Mouse (Mus musculus): ENCODE measurements around the gene Olfr874. TPM values are rescaled to one million over a fixed set of nuclear protein-coding genes. Genes with fewer than 3 reads are reported as not detected.
A peak's percentile ranks its signal among the peaks of the same experiment; 100 is the strongest.
"Not testable (repeated sequence)": the region's sequence is repeated elsewhere in the genome, so short reads cannot be mapped to it uniquely, and the experiment has no call there.

Gene Olfr874
- total RNA-seq (2021): not detected
- long read RNA-seq, experiment 1: 0 reads
- long read RNA-seq, experiment 2: 0 reads

- DNase-seq: no peak
These were observed at the start of gene Olfr874 for GRCm38 (mm10) chr9:37744806-37745205. Gene Olfr874, plus strand, starts transcription at chr9:37745106.

- no peak for DNase-seq
These were observed 28.8 kb upstream of the Olfr874 start, which contains the start of gene Olfr160 for GRCm38 (mm10) chr9:37716150-37716549. Gene Olfr160, minus strand, starts transcription at chr9:37716250.

- no peak for DNase-seq
These were observed 10.6 kb upstream of the Olfr874 start for GRCm38 (mm10) chr9:37734310-37734709.

GRCm38 (mm10) chr9:37750319-37751075 lies 5.6 kb downstream of the Olfr874 start:
- DNase-seq: no peak

GRCm38 (mm10) chr9:37751467-37751866 lies 6.6 kb downstream of the Olfr874 start:
- DNase-seq: no peak

GRCm38 (mm10) chr9:37752006-37752405 lies 7.1 kb downstream of the Olfr874 start:
- no peak for DNase-seq

- DNase-seq: no peak
These were observed 16.8 kb downstream of the Olfr874 start for GRCm38 (mm10) chr9:37761728-37762127.

- DNase-seq: no peak
These were observed 17.6 kb downstream of the Olfr874 start for GRCm38 (mm10) chr9:37762541-37762940.

GRCm38 (mm10) chr9:37770661-37771060 lies 25.8 kb downstream of the Olfr874 start:
- no peak for DNase-seq

GRCm38 (mm10) chr9:37771759-37772158 lies 26.9 kb downstream of the Olfr874 start, which contains the start of gene Olfr875:
Gene Olfr875, plus strand, starts transcription at chr9:37771857.
- DNase-seq: no peak

GRCm38 (mm10) chr9:37782766-37783260 lies 37.9 kb downstream of the Olfr874 start:
- peak; percentile 16 for DNase-seq

GRCm38 (mm10) chr9:37783394-37784387 lies 38.8 kb downstream of the Olfr874 start:
- not testable (repeated sequence) for DNase-seq

GRCm38 (mm10) chr9:37786411-37786810 lies 41.5 kb downstream of the Olfr874 start:
- no peak for DNase-seq

Other genes with a start within 250 kb of the Olfr874 start
- gene Esam, start 217.0 kb upstream of the Olfr874 start, total RNA-seq (2021): 10 to 100 TPM; 50.9 to 53.8 TPM
- 1 to 10 TPM; 3.4 to 5.4 TPM for gene Vsig2, start 205.9 kb upstream of the Olfr874 start, total RNA-seq (2021)
- gene Nrgn, start 192.2 kb upstream of the Olfr874 start, total RNA-seq (2021): 1 to 10 TPM; 2.8 to 5.1 TPM
- 1 to 10 TPM; 4.0 to 4.4 TPM for gene Siae, start 189.4 kb upstream of the Olfr874 start, total RNA-seq (2021)
- 1 to 10 TPM; 2.1 to 3.0 TPM for gene Spa17, start 131.4 kb upstream of the Olfr874 start, total RNA-seq (2021)
- gene Tbrg1, start 87.8 kb upstream of the Olfr874 start, total RNA-seq (2021): 10 to 100 TPM; 46.1 to 54.6 TPM
- 1 to 10 TPM in 1 of 2 experiments, not detected in 1; 3.3 TPM for gene Panx3, start 75.9 kb upstream of the Olfr874 start, total RNA-seq (2021)
- not detected for gene Olfr160, start 28.9 kb upstream of the Olfr874 start, total RNA-seq (2021)
- not detected for gene Olfr875, start 26.8 kb downstream of the Olfr874 start, total RNA-seq (2021)
- not detected for gene Olfr876, start 57.9 kb downstream of the Olfr874 start, total RNA-seq (2021)
- not detected for gene Olfr877, start 109.2 kb downstream of the Olfr874 start, total RNA-seq (2021)
- gene Olfr145, start 151.6 kb downstream of the Olfr874 start, total RNA-seq (2021): not detected
- not detected for gene Olfr878, start 172.7 kb downstream of the Olfr874 start, total RNA-seq (2021)
- not detected for gene Olfr881, start 246.7 kb downstream of the Olfr874 start, total RNA-seq (2021)

All from gastrocnemius, postnatal 10 days (tissue).